Mouse (Mus musculus) spleen, postnatal 14 days (tissue): ENCODE data around the gene Dgcr6.
A peak's percentile ranks its signal among the peaks of the same experiment; 100 is the strongest.
"Not testable (repeated sequence)": the region's sequence is repeated elsewhere in the genome, so short reads cannot be mapped to it uniquely, and the experiment has no call there.

Experiments
- DNase-seq, 2 experiments: peaks; one replicate each; pipeline ENCODE4 v3.0.0; 2021 to 2022; ENCODE audit warnings: low spot score in 2 of 2

Dgcr6 gene

GRCm38 (mm10) chr16:18052731-18053202 is at the start of gene Dgcr6:
Gene Dgcr6 (plus strand): TSS chr16:18052860.
- peak in 1 of 2 experiments; percentile 35 for DNase-seq

- DNase-seq: no peak
Measured at GRCm38 (mm10) chr16:18004589-18004988, 48.1 kb upstream of the Dgcr6 start.

- DNase-seq: no peak
Measured at GRCm38 (mm10) chr16:18007083-18007482, 45.6 kb upstream of the Dgcr6 start.

- no peak for DNase-seq
Measured at GRCm38 (mm10) chr16:18011101-18011500, 41.6 kb upstream of the Dgcr6 start.

- DNase-seq: not testable (repeated sequence)
Measured at GRCm38 (mm10) chr16:18016482-18016881, 36.2 kb upstream of the Dgcr6 start.

GRCm38 (mm10) chr16:18022780-18023557 is 29.7 kb upstream of the Dgcr6 start:
- no peak for DNase-seq

GRCm38 (mm10) chr16:18027371-18027770 is 25.3 kb upstream of the Dgcr6 start:
- DNase-seq: no peak

- no peak for DNase-seq
Measured at GRCm38 (mm10) chr16:18031752-18032151, 20.9 kb upstream of the Dgcr6 start.

GRCm38 (mm10) chr16:18033289-18033688 is 19.4 kb upstream of the Dgcr6 start:
- no peak for DNase-seq

GRCm38 (mm10) chr16:18034286-18034685 is 18.4 kb upstream of the Dgcr6 start:
- no peak for DNase-seq

GRCm38 (mm10) chr16:18036425-18036955 is 16.2 kb upstream of the Dgcr6 start:
- peak; percentile 48 to 63 for DNase-seq

- DNase-seq: no peak
Measured at GRCm38 (mm10) chr16:18037025-18037424, 15.6 kb upstream of the Dgcr6 start.

- DNase-seq: no peak
Measured at GRCm38 (mm10) chr16:18044991-18045390, 7.7 kb upstream of the Dgcr6 start.

- no peak for DNase-seq
Measured at GRCm38 (mm10) chr16:18047660-18048059, 5.0 kb upstream of the Dgcr6 start.

- DNase-seq: no peak
Measured at GRCm38 (mm10) chr16:18048071-18048470, 4.6 kb upstream of the Dgcr6 start.

GRCm38 (mm10) chr16:18052322-18052721 is 338 bp upstream of the Dgcr6 start:
- no peak for DNase-seq

GRCm38 (mm10) chr16:18056215-18056614 is 3.6 kb downstream of the Dgcr6 start:
- no peak for DNase-seq

GRCm38 (mm10) chr16:18058331-18058731 is 5.7 kb downstream of the Dgcr6 start:
- no peak for DNase-seq

- DNase-seq: no peak
Measured at GRCm38 (mm10) chr16:18059243-18059642, 6.6 kb downstream of the Dgcr6 start.

GRCm38 (mm10) chr16:18061201-18061600 is 8.5 kb downstream of the Dgcr6 start:
- DNase-seq: no peak

GRCm38 (mm10) chr16:18066060-18067009 is 13.7 kb downstream of the Dgcr6 start:
- DNase-seq: peak; percentile 78 to 85
